Mouse (Mus musculus) gastrocnemius, postnatal 25 days (tissue): ENCODE measurements around the gene Aldh1a2. TPM values are rescaled to one million over a fixed set of nuclear protein-coding genes. Genes with fewer than 3 reads are reported as not detected.

ENCODE experiments used
- DNase-seq: peaks from one replicate; pipeline ENCODE4 v3.0.0; 2022
- total RNA-seq, 2 experiments: library from RNA; stranded (reverse); gene quantifications; 1 replicate in 1 of 2; 2 replicates in 1 of 2; pipeline ENCODE4 v1.2.3; 2021

Gene Aldh1a2
- total RNA-seq, 2 experiments from 2014 or later, result 3.1 to 5.9 TPM

GRCm38 (mm10) chr9:71289810-71290209, 74.2 kb downstream of the Aldh1a2 start:
- no peak for DNase-seq

GRCm38 (mm10) chr9:71290730-71291129, 75.1 kb downstream of the Aldh1a2 start:
- no peak for DNase-seq

DNA sequence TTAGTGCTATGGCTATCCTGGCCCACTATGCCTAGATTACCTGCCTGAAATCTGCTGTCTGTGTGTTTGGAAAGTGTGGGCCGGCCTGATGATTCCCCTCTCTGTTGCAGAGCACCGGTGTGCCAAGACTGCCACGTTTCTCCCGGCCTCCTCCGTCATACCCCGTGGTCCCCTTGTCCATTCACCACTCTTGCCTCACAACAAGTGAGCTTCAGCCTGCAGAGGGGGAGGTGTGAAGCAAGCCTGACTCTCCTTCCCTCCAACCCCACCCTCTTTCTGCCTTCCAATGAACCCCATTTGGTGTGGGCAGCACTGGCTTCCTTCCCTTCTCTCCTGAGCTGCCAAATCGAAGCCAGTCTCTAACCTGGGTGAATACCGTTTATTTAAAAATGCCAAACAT, 79.9 kb downstream of the Aldh1a2 start:
- no peak for DNase-seq

DNA sequence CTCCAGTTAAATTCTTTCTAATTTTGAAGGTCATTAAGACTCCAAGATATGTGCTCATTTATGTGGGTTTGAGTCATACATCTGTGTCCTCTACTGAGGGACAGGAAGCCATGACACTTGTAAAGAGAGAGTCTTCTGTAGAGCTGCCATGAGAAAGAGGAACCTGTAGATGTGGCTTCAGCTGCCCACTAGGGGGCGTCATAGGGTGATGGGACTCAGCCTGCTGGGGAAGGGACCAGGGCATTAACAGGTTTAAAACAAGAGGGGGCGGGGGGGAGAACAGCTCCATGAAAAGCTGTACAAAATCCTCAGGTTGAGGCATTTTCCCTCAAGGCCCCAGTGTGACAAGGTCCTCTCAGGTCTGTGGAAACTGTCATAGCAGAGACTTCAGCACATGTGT, 88.0 kb downstream of the Aldh1a2 start:
- no peak for DNase-seq

DNA sequence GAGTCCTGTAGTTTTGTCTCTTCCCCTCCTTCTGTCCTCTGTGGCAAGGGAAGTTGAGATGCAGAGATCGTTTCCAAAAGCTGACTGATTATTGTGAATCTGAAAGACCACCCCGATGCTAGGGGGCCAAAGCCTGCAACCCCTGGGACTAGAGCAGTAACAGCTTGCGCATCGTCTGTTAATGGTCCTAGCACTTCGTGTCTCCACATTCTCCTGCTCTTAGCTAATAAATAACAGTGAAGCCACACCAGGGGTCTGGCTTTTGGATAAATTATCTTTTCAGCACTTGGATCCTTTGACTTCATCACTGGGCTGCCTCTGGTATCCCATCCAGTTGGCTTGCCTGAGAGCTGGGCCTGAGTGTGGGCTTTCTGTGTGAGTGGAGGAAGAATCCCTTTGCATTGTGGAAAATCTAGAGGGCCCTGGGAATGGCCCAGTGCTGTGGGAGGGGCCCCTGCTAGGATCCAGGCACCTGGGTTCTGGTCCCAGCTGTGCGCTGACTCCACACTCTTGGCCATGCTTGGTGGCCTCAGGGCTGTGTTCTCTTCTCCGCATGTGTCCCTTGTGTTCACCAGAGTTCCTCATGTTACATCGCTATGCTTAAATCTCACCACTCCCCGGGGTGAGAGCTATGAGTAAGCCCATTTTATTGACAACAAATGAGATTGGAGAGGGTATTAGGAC, 91.7 kb downstream of the Aldh1a2 start:
- DNase-seq, result peak; percentile 41

DNA sequence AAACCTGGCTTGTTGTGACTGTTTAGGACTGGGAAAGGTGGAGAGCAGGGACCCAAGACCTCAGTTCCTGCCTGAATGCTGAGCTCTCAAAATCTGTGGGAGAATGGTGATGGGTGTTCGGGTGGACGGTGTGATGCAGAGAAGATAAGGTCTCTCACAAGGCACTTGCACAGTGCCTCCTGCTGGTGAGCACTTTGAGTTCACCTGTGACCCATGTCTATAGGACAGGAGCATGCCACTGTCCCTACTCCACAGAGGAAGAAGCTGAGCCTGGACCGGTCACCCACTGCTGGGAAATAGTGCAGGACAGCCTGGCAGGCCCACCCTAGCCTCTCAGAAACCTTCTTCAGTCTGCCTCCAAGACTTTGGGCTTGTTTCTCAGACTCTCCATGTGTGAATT, 100.4 kb downstream of the Aldh1a2 start:
- DNase-seq, result no peak

GRCm38 (mm10) chr9:71317096-71317920, 101.7 kb downstream of the Aldh1a2 start:
- peak; percentile 73 for DNase-seq

- no peak for DNase-seq
Measured at GRCm38 (mm10) chr9:71317921-71318241, 102.3 kb downstream of the Aldh1a2 start.

- DNase-seq, result peak; percentile 59
Measured at GRCm38 (mm10) chr9:71319776-71320175, 104.2 kb downstream of the Aldh1a2 start.

DNA sequence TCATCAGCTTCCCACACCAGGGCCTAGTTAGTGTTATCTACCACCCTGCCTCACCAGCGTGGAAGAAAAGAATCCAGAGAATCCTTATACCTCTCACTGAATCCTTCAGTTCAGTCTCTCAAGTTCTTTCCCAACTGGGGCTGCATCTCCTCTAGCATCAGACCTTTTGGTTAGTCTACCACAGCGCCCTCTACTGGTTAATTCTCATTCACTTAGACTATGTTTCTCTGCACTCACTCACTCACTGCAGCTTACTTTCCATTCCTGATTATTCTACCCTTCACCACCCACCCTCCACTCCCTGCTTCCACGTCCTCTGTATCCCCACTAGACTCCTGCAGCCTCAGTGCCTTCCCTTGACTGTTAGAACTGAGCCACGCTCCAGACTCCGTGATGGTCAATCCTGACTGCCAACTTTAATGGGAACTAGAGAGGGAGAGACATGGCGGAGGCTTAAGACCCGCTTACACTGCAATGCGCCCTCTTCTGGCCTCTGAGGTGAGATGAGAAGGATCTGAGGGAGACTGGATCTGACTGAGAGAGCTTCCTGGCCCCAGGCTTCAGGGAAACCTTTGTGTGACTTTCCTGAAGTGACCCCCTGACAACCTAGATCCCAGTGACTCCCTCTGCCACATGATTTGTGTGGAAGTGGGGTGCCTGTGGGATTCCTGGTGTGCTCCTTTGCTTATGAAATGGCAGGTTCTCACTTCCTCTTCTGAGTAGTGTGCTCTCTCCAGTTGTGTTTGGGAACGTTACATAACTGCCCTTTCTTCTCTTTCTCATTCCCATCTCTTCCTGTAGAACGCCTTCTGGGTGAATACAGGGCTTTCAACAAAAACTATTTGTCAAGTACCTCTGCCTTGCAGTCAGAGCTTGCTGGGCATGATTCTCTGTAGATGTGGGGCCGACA, 104.9 kb downstream of the Aldh1a2 start:
- DNase-seq, result no peak

DNA sequence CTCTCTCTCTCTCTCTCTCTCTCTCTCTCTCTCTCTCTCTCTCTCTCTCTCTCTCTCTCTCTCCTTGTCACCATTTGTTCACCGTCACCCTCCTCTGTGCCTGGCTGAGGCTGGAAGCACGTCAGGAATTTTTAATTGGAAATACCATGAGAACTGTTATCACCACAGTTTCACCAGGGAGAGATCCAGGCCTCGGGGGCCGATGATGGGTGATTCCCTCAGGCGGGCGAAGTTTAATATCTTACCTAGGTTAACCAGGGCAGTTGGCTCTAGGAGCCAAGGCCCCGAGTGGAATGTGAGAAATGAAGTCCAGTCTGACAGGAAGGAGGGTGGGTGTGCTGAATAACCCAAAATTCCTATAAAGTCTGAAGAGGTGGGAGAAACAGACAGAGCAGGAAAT, 105.8 kb downstream of the Aldh1a2 start:
- DNase-seq, result no peak

DNA sequence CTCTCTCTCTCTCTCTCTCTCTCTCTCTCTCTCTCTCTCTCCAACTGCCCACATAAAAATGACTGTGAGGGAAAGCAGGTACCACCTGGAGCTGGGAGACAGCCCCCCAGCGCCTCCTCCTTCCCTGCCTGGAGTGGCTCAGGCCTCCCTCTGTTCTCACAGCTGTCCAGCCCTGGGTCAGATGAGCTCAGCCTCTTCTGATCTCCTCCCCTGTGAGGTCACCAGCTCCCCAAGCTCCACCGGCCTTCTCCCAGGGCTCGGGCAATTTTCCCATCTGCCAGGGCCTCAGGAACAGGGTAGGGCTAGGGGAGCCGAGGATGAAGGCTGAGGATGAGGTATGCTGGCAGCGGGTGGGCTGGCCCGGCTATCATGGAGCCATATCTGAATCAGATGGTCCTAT, 106.3 kb downstream of the Aldh1a2 start:
- DNase-seq, result no peak

DNA sequence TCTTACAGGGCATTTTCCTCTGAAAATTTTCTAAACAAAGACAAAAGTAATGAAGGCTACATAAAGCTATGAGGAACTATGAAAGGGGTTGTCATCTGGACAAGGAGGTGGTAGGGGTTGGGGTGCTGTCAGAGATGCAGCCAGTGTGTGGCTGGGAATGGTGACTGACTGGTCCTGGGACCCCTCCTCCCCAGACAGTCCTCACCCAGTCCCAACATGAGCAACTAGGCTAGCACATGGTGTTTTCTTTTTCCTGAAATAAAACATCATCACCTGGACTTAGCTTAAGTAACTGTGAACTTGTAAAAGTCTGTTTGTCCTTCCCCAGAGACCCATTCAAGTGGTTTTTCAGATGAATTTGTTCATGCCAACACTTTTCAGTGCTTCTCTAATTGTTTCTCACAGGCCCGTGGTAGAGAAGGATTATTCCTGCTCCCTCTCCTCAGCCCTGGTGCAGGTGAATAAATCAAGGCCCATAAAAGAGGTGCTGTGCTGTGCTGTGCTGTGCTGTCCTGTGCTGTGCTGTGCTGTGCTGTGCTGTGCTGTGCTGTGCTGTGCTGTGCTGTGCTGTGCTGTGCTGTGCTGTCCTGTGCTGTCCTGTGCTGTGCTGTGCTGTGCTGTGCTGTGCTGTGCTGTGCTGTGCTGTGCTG, 107.8 kb downstream of the Aldh1a2 start:
- DNase-seq, result no peak

GRCm38 (mm10) chr9:71324060-71324459, 108.5 kb downstream of the Aldh1a2 start:
- no peak for DNase-seq

GRCm38 (mm10) chr9:71326261-71326660, 110.7 kb downstream of the Aldh1a2 start:
- DNase-seq, result no peak

GRCm38 (mm10) chr9:71331661-71332060, 116.1 kb downstream of the Aldh1a2 start:
- DNase-seq, result no peak

DNA sequence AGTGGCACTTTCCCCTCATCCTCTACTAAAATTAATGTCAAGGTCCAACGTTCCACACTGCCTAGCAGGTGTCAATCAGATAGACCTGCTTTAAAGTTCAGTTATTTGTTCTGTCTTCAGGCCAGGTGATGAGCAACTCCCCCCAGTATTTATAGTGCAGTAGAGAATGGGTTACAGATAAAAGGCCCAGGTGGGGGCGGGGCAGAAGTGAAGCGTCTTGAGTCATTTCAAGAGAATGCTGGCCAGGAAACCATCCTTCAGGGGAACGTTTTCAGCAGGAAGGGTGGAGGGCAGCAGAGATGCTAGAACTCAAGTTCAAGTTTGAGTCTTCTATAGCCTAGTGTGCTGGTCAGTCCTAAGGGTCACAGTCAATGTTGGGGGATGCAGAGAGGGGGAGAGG, 121.1 kb downstream of the Aldh1a2 start:
- no peak for DNase-seq

- DNase-seq, result no peak
Measured at GRCm38 (mm10) chr9:71337425-71337824, 121.8 kb downstream of the Aldh1a2 start.

DNA sequence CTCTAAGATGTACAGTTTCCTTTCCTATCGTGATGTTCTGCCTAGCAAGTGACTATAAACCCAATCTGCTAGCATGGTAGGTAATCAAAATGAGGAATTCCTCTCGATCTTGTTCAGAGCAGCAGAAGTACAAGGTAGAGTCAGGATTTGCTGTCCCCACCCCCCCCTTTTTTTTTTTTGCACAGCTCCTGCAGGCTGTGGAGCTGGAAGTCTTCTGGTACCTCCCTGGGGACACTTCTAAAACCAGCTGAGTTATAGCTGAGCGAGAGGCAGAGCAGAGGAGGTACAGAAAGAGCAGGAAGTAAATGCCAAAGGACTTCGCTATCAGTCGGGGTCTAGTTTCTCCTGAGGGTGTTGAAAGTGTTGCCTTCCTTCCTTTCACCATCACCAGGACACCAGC, 124.5 kb downstream of the Aldh1a2 start:
- DNase-seq, result no peak
